10 mouse cellular contexts compared by ENCODE assay signal in the genomic region with DNA sequence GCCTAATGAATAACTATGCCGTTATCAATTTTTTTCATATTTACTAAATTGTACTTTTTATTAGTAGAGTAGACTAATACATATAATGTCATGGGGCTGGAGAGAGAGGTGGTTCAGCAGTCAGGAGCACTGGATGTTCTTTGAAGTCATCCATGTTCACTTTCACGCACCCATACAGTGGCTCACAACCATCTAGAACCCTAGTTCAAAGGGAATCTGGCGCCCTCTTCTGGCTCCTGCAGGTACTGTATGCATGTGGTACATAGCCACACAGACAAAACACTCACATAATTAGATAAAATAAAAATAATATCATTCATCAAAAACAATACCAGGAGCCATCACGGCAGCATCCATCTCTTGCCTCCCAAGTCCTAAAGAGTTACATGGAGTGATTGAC. TPM values are rescaled to one million over a fixed set of nuclear protein-coding genes. Genes with fewer than 3 reads are reported as not detected.
A peak's percentile ranks its signal among the peaks of the same experiment; 100 is the strongest.
DNase-seq lines count a peak whose midpoint lies in the region; ATAC-seq and TF ChIP-seq lines count a peak whose summit lies in the region.
"Had no signal": no experiment of that assay in that cellular context is flagged by ENCODE, and none has a peak within 500 bp of the region (broad histone marks: within the 10 kb centered on the region; RNA-seq: fewer than 3 reads in every experiment).

No protein-coding gene starts in this region.

- ATAC-seq in forebrain, embryonic 11.5 days (replicated peaks; ENCODE audit: low FRiP score) = no peak
- ATAC-seq in forebrain, embryonic 12.5 days (ENCODE audit: low FRiP score) = no peak
- peak; percentile 20; the same call in 1 of the 2 replicates for ATAC-seq in midbrain, embryonic 13.5 days
- no peak for ATAC-seq in midbrain, embryonic 16.5 days
- ATAC-seq in forebrain, postnatal 0 days = peak; percentile 25; the same call in 1 of the 2 replicates

- 75% methylated on average over 4 of the region's 4 CpGs for WGBS in forebrain, embryonic 11.5 days
- WGBS in forebrain, embryonic 12.5 days = 77% methylated on average over 4 of the region's 4 CpGs
- 74% methylated on average over 4 of the region's 4 CpGs for WGBS in midbrain, embryonic 13.5 days
- 72% methylated on average over 4 of the region's 4 CpGs for WGBS in midbrain, embryonic 16.5 days
- 75% methylated on average over 4 of the region's 4 CpGs for WGBS in forebrain, postnatal 0 days

- no peaks in the 10 kb centered on the region for H3K4me1 ChIP-seq in forebrain, embryonic 11.5 days (replicated peaks; ENCODE audit: control insufficient read depth, insufficient read depth, low read length)
- H3K4me1 ChIP-seq in forebrain, embryonic 12.5 days = 0 out of 2 replicates have a peak, but pooled peaks cover 2% of the 10 kb centered on the region
- H3K4me1 ChIP-seq in midbrain, embryonic 13.5 days (replicated peaks) = 0 out of 2 replicates have a peak, but pooled peaks cover 4% of the 10 kb centered on the region
- no peaks in the 10 kb centered on the region for H3K4me1 ChIP-seq in midbrain, embryonic 16.5 days (ENCODE audit: control insufficient read depth, insufficient read depth, low read length)
- no peaks in the 10 kb centered on the region for H3K4me1 ChIP-seq in forebrain, postnatal 0 days (ENCODE audit: insufficient read depth)
- H3K4me1 ChIP-seq: lung, embryonic 15.5 days; neural tube, embryonic 12.5 days had no signal

- no peak overlapping the region for H3K9ac ChIP-seq in forebrain, embryonic 11.5 days (ENCODE audit: low read length)
- no peak overlapping the region for H3K9ac ChIP-seq in forebrain, embryonic 12.5 days
- H3K9ac ChIP-seq in midbrain, embryonic 13.5 days (replicated peaks) = no peak overlapping the region
- H3K9ac ChIP-seq in midbrain, embryonic 16.5 days (ENCODE audit: low read depth, low read length) = no peak overlapping the region
- H3K9ac ChIP-seq in forebrain, postnatal 0 days = no peak overlapping the region
- H3K9ac ChIP-seq: lung, embryonic 15.5 days; neural tube, embryonic 12.5 days had no signal

- H3K4me2 ChIP-seq in forebrain, embryonic 11.5 days (ENCODE audit: low read depth, low read length, severe bottlenecking) = no peak overlapping the region
- no peak overlapping the region for H3K4me2 ChIP-seq in forebrain, embryonic 12.5 days
- H3K4me2 ChIP-seq in midbrain, embryonic 13.5 days (replicated peaks) = no peak overlapping the region
- no peak overlapping the region for H3K4me2 ChIP-seq in midbrain, embryonic 16.5 days (ENCODE audit: low read length)
- H3K4me2 ChIP-seq in forebrain, postnatal 0 days (ENCODE audit: low read depth) = no peak overlapping the region
- H3K4me2 ChIP-seq: lung, embryonic 15.5 days; neural tube, embryonic 12.5 days had no signal

- H3K9me3 ChIP-seq in forebrain, embryonic 11.5 days (ENCODE audit: control insufficient read depth, low read length) = no peaks in the 10 kb centered on the region
- no peaks in the 10 kb centered on the region for H3K9me3 ChIP-seq in forebrain, embryonic 12.5 days
- H3K9me3 ChIP-seq in midbrain, embryonic 13.5 days = no peaks in the 10 kb centered on the region
- H3K9me3 ChIP-seq in midbrain, embryonic 16.5 days (replicated peaks; ENCODE audit: control insufficient read depth, low read length, poor library complexity, severe bottlenecking) = no peaks in the 10 kb centered on the region
- H3K9me3 ChIP-seq in forebrain, postnatal 0 days (ENCODE audit: low read length) = no peaks in the 10 kb centered on the region
- H3K9me3 ChIP-seq: lung, embryonic 15.5 days; neural tube, embryonic 12.5 days had no signal

- H3K36me3 ChIP-seq in forebrain, embryonic 11.5 days (ENCODE audit: control insufficient read depth, insufficient read depth, low read length) = no peaks in the 10 kb centered on the region
- H3K36me3 ChIP-seq in forebrain, embryonic 12.5 days (replicated peaks) = no peaks in the 10 kb centered on the region
- peaks cover 16% of the 10 kb centered on the region for H3K36me3 ChIP-seq in midbrain, embryonic 13.5 days
- H3K36me3 ChIP-seq in midbrain, embryonic 16.5 days (ENCODE audit: control insufficient read depth, insufficient read depth, low read length) = peaks cover 4% of the 10 kb centered on the region; the same call in 1 of the 2 replicates
- H3K36me3 ChIP-seq in forebrain, postnatal 0 days (ENCODE audit: insufficient read depth) = no peaks in the 10 kb centered on the region
- H3K36me3 ChIP-seq: lung, embryonic 15.5 days had no signal

- peak; percentile 49 for TF ChIP-seq CTCF in forebrain, postnatal 0 days (IDR thresholded peaks at IDR 0.05; ENCODE audit: low read depth)

- DNase-seq in forebrain, embryonic 11.5 days (ENCODE audit: low spot score) = peak; percentile 53
- DNase-seq in forebrain, postnatal 0 days = no peak
- DNase-seq in thymus, postnatal 0 days (ENCODE audit: low spot score) = peak; percentile 20
- no peak for DNase-seq in layer of hippocampus, postnatal 36 days
- no peak for DNase-seq in right cerebral cortex, postnatal 36 days (ENCODE audit: low spot score in 2 of 2)

- no peak overlapping the region for H3K27ac ChIP-seq in forebrain, embryonic 11.5 days (ENCODE audit: low read depth, low read length)
- H3K27ac ChIP-seq in forebrain, embryonic 12.5 days = no peak overlapping the region
- no peak overlapping the region for H3K27ac ChIP-seq in midbrain, embryonic 13.5 days
- H3K27ac ChIP-seq in midbrain, embryonic 16.5 days (ENCODE audit: low read length) = no peak overlapping the region
- no peak overlapping the region for H3K27ac ChIP-seq in forebrain, postnatal 0 days (ENCODE audit: low read depth, low read length)
- H3K27ac ChIP-seq: lung, embryonic 15.5 days; neural tube, embryonic 12.5 days had no signal

- H3K27me3 ChIP-seq in forebrain, embryonic 11.5 days (ENCODE audit: control insufficient read depth, insufficient read depth, low read length) = no peaks in the 10 kb centered on the region
- H3K27me3 ChIP-seq in forebrain, embryonic 12.5 days = no peaks in the 10 kb centered on the region
- H3K27me3 ChIP-seq in midbrain, embryonic 13.5 days = no peaks in the 10 kb centered on the region
- no peaks in the 10 kb centered on the region for H3K27me3 ChIP-seq in midbrain, embryonic 16.5 days (ENCODE audit: control insufficient read depth, insufficient read depth, low read depth, low read length)
- H3K27me3 ChIP-seq in forebrain, postnatal 0 days (ENCODE audit: insufficient read depth, low read length) = no peaks in the 10 kb centered on the region
- H3K27me3 ChIP-seq: lung, embryonic 15.5 days; neural tube, embryonic 12.5 days had no signal

- no peak overlapping the region for H3K4me3 ChIP-seq in forebrain, embryonic 11.5 days (ENCODE audit: low read depth, low read length)
- no peak overlapping the region for H3K4me3 ChIP-seq in forebrain, embryonic 12.5 days (replicated peaks)
- no peak overlapping the region for H3K4me3 ChIP-seq in midbrain, embryonic 13.5 days (replicated peaks)
- no peak overlapping the region for H3K4me3 ChIP-seq in midbrain, embryonic 16.5 days (ENCODE audit: low read depth, low read length)
- no peak overlapping the region for H3K4me3 ChIP-seq in forebrain, postnatal 0 days (ENCODE audit: low read depth, low read length)
- H3K4me3 ChIP-seq: lung, embryonic 15.5 days; neural tube, embryonic 12.5 days had no signal

RNA-seq across cellular contexts. Expression of gene Mtrf1l, which starts 36.0 kb away (rescaled TPM):
- polyA plus RNA-seq in forebrain, embryonic 11.5 days (2014; fragmentation: Nextera tagmentation; extraction: Ambion mirVana) = 12.9 and 15.3 TPM in 2 replicates
- 11.5 and 13.0 TPM in 2 replicates for polyA plus RNA-seq in forebrain, embryonic 12.5 days (2016; fragmentation: Nextera tagmentation; extraction: Ambion mirVana)
- polyA plus RNA-seq in midbrain, embryonic 13.5 days (2015; fragmentation: Nextera tagmentation; extraction: Ambion mirVana) = 12.0 and 12.2 TPM in 2 replicates
- 7.9 and 11.1 TPM in 2 replicates for polyA plus RNA-seq in midbrain, embryonic 16.5 days (2015; fragmentation: Nextera tagmentation; extraction: Ambion mirVana)
- 11.5 and 13.4 TPM in 2 replicates for total RNA-seq in forebrain, postnatal 0 days (2014; rRNA removed)
- polyA plus RNA-seq in forebrain, postnatal 0 days (2015; fragmentation: Nextera tagmentation; extraction: Ambion mirVana) = 6.6 TPM in 2 replicates
- polyA plus RNA-seq in thymus, postnatal 0 days (2015; fragmentation: Nextera tagmentation; extraction: Ambion mirVana) = 15.3 and 18.0 TPM in 2 replicates
- total RNA-seq in layer of hippocampus, postnatal 36 days (2021) = 10 to 100 TPM in 1 of 2 experiments, 1 to 10 TPM in 1; 9.7 to 14.8 TPM

RNA-seq across cellular contexts. Expression of gene Fbxo5, which starts 54.3 kb away (rescaled TPM):
- 90.4 and 101 TPM in 2 replicates for polyA plus RNA-seq in forebrain, embryonic 11.5 days (2014; fragmentation: Nextera tagmentation; extraction: Ambion mirVana)
- polyA plus RNA-seq in forebrain, embryonic 12.5 days (2016; fragmentation: Nextera tagmentation; extraction: Ambion mirVana) = 82.4 and 93.9 TPM in 2 replicates
- polyA plus RNA-seq in midbrain, embryonic 13.5 days (2015; fragmentation: Nextera tagmentation; extraction: Ambion mirVana) = 30.6 and 32.1 TPM in 2 replicates
- 10.1 and 11.1 TPM in 2 replicates for polyA plus RNA-seq in midbrain, embryonic 16.5 days (2015; fragmentation: Nextera tagmentation; extraction: Ambion mirVana)
- total RNA-seq in forebrain, postnatal 0 days (2014; rRNA removed) = 3.7 and 7.8 TPM in 2 replicates
- 6.2 and 8.9 TPM in 2 replicates for polyA plus RNA-seq in forebrain, postnatal 0 days (2015; fragmentation: Nextera tagmentation; extraction: Ambion mirVana)
- polyA plus RNA-seq in thymus, postnatal 0 days (2015; fragmentation: Nextera tagmentation; extraction: Ambion mirVana) = 112 and 116 TPM in 2 replicates
- 1 to 10 TPM; 1.3 to 1.5 TPM for total RNA-seq in layer of hippocampus, postnatal 36 days (2021)

Comparison
In these comparisons a context has a peak if more than half of its experiments do, and no peak if none do; other contexts are left out.
1. ATAC-seq: peak in midbrain, embryonic 13.5 days (single experiment) and forebrain, postnatal 0 days (single experiment); none in forebrain, embryonic 11.5 days (single experiment), forebrain, embryonic 12.5 days (single experiment) and midbrain, embryonic 16.5 days (single experiment).
2. DNase-seq: peak in forebrain, embryonic 11.5 days (single experiment) and thymus, postnatal 0 days (single experiment); none in forebrain, postnatal 0 days (single experiment), layer of hippocampus, postnatal 36 days (0 of 2) and right cerebral cortex, postnatal 36 days (0 of 2).